Mouse (Mus musculus) c-Kit-positive CD71-negative TER-119-negative erythroid progenitor cells, embryonic 14.5 days (primary cell): Measurements from ENCODE around the gene Kcna7.
A peak's percentile ranks its signal among the peaks of the same experiment; 100 is the strongest.
"Not testable (repeated sequence)": the region's sequence is repeated elsewhere in the genome, so short reads cannot be mapped to it uniquely, and the experiment has no call there.

ENCODE experiments used
- DNase-seq: peaks from one replicate; pipeline ENCODE4 v3.0.0-alpha.2; 2013; ENCODE audit warnings: low read depth

The Kcna7 gene

DNA sequence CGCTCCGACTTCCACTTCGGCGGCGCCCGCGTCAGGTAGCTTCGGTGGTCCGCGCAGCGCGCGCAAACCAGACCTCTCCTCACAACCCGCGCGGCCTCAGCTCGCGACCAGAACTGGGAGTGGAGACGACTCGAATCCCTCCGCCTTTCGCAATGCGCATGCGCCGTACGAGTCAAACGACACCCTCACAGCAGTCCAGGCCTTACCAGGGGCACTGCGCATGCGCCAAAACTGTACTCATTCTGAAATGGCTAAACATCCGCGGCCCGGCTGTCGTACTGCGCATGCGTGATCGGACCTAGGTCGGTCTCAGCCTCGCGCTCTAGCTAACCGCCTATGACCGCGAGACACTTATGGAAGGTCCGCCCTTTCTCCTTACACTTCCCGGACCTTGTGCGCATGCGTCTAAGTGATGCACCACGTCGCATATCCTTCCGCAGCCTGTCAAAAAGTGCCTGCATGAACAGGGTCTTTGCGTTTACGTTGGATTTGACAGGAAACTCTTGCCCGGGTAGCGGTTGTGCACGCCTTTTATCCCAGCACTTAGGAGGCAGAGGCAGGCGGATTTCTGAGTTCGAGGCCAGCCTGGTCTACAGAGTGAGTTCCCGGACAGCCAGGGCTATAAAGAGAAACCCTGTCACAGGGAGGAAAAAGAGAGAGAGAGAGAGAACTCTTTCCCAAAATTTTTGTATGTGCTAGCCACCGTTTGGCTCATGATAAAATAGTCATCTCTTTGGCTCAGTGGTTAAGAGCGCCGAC is 9.7 kb upstream of the Kcna7 start, which contains the start of gene Snrnp70:
Snrnp70 (minus strand) TSS at position 165 of the 759 bp plus-strand sequence.
- peak; percentile 100 for DNase-seq

DNA sequence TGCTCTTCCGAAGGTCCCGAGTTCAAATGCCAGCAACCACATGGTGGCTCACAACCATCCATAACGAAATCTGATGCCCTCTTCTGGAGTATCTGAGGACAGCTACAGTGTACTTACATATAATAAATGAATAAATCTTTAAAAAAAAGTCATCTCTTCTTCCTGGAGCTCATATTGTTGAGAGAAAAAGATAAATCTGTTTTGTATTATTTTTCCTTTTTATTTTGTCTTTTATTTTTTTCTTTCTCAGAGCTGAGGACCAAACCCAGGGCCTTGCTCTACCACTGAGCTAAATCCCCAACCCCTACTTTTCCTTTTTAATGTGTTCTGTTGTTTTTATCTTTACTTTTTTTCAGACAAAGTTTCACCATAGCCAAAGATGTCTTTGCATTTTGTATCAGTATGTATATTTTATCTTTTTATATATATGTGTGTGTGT is 9.1 kb upstream of the Kcna7 start:
- DNase-seq: not testable (repeated sequence)

DNA sequence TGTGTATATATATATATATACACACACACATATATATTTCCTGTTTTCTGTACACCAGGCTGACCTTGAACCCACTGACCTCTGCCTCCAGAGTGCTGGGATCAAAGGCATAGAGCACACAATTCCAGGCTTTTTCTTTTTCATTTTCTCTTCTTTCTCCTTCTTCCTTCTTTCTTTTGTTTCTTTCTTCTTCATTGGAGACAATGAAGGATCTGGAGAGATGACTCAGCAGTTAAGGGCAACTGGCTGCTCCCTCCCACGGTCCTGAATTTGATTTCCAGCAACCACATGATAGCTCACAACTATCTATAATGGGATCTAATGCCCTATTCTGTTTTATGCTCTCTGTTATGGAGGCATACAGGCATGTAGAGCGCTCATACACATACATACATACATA is 8.7 kb upstream of the Kcna7 start:
- DNase-seq: no peak

DNA sequence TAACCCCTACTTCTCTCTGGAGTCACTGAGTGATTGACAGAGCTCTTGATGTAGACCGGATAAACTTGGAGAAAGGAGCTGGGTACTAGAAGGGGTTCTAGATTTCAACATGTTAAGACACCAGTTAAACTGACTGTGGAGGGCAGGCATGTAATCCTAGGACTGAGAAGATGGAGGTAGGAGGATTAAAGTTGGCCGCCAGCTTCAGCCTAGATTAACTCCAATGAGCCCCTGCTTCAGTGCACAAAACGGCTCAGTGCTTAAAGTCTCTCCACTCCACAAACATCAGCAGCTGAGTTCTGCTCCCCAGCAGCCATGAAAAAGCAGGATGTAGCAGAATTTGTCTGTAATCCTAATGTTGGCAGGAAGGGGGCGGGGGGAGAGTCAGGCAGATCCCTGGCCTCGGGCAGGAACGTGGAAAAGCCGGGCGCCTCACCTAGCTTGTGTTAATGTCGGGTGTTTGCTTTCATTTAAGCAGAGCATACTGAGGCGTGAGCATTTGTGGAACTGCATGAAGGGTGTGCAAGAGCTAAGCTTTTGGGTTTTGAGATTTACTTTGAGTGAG is 3.9 kb upstream of the Kcna7 start:
- no peak for DNase-seq

DNA sequence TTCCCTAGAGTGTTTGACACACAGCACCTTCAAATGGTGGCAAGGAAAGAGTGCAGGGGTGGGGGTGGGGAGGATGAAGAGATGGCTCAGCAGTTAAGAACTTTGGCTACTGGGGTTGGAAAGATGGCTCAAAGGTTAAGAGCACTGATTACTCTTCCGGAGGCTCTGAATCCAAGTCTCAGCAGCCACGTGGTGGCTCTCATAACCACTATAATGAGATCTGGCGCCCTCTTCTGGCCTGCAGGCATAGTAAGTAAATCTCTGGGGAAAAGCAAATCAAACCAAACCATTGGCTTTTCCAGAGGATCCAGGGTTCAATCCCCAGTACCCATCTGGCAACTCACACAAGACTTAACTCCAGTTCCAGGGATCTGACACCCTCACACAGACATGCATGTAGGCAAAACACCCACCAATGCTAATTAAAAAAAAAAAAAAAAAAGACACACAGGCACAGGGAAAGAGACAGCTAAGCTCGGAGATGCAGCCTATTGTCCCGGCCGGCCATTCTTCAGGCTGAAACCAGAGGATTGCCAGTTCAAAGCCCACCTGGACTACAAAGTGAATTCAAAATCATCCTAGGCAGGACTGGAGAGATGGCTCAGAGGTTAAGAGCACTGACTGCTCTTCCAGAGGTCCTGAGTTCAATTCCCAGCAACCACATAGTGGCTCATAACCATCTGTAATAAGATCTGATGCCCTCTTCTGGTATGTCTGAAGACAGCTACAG is 1.8 kb upstream of the Kcna7 start:
- DNase-seq: peak; percentile 67

DNA sequence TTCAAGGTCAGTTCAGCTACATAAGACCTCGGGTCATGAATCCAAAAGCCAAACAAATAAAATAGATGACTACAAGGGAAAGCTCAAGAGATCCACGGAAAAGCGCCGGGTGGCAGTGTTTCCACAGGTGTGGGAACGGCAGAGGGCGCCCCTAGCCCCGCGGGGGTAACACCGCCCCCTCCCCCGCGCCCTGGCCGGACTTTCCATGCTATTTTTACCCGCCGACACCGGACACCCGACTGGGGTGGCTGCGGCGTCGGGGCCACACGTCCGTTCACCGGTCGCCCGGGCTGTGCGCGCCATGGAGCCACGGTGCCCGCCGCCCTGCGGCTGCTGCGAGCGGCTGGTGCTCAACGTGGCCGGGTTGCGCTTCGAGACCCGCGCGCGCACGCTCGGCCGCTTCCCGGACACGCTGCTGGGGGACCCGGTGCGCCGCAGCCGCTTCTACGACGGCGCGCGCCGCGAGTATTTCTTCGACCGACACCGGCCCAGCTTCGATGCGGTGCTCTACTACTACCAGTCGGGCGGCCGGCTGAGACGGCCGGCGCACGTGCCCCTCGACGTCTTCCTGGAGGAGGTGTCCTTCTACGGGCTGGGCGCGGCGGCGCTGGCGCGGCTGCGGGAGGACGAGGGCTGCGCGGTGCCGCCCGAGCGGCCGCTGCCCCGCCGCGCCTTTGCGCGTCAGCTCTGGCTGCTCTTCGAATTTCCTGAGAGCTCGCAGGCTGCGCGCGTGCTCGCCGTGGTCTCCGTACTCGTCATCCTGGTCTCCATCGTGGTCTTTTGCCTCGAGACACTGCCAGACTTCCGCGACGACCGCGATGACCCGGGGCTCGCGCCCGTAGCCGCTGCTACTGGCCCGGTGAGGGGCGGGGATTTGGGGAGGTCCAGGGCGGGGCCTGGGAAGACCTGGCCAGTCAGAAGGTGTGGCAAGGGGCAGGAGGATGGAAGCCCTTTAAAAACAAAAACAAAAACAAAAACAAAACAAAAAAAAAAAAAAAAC is 1.0 kb downstream of the Kcna7 start:
- DNase-seq: no peak

DNA sequence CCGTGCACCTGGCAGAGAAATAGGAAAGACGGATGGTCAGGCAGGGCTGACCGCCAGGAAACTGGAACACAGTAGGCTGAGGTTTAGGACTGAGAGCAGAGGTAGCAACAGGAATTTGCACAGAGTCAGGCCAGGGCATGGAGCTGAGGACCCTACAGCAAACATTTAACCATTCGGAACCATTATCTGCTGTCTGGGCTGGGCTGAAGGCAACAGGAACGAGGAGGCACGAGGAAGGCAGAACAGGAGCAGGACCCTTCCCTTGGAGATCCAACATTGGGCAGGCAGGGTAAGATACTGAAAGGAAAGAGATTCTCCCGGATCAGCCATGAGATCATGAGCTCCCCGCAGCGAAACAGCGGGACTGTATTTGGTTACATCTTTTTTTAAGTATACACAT is 2.4 kb downstream of the Kcna7 start:
- no peak for DNase-seq

DNA sequence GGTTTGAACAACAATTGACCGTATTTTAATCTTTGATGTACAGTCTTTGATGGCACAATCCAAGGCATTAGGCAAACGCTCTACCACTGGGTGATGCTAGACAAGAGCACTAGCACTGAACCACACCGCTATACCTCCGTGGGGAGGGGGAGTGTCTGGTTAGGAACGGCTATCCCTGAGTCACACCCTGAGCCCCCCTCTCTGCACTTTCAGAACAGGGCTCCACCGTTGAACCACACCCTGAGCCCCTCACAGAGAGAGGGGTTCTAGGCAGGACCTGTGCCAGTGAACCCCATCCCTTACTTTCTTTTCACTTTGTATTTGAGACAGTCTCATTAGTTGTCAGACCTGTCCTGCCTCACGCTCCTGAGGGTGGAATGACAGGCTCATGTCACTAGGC is 2.9 kb downstream of the Kcna7 start:
- no peak for DNase-seq

DNA sequence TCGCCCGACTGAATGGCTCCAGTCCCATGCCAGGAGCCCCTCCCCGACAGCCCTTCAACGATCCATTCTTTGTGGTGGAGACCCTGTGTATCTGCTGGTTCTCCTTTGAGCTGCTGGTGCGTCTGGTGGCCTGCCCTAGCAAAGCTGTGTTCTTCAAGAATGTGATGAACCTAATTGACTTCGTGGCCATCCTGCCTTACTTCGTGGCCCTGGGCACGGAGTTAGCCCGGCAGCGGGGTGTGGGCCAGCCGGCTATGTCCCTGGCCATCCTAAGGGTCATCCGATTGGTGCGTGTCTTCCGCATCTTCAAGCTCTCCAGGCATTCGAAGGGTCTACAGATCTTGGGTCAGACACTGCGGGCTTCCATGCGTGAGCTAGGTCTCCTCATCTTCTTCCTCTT is 3.5 kb downstream of the Kcna7 start:
- DNase-seq: no peak

DNA sequence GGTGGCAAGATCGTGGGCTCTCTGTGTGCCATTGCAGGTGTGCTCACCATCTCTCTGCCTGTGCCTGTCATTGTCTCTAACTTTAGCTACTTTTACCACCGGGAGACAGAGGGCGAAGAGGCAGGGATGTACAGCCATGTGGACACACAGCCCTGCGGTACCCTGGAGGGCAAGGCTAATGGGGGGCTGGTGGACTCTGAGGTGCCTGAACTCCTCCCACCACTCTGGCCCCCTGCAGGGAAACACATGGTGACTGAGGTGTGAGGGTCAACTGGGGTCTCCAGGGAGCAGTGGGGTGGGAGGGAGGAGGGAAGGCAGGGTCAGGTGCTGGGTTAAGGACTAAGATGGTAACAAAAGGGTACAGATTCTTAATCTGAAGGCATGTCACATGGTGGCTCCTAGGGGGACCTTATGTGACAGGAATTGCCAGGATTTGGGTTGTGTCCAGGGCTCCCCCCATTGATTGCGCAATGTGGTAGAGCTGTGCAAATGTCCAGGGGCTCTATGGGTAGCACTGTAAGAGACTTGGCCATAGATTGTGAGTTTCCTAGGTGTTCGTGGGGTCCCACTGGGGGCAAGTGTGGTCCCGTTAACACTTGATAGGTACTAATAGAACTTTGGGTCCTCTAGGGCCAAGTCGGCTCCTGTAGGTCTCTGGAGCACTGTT is 4.2 kb downstream of the Kcna7 start:
- DNase-seq: no peak

DNA sequence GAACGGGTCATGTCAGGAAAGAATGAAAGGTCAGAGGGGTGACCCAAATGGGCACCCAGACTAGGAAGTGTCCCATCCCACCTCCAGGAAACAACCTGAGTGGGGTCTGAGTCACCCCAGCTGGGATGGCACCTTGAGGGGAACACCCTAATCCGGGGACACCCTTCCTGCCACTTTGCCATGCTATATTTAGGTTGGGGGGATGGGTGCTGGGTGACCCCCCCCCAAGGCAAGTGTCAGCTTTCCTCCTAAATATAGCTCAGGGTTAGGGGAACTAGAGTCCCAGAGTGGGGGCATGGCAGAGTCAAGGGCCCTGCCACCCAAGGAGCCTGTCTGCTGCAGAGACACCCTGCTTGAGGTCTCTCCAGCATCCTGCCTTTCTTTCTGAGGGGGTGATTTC is 7.0 kb downstream of the Kcna7 start:
- DNase-seq: no peak

DNA sequence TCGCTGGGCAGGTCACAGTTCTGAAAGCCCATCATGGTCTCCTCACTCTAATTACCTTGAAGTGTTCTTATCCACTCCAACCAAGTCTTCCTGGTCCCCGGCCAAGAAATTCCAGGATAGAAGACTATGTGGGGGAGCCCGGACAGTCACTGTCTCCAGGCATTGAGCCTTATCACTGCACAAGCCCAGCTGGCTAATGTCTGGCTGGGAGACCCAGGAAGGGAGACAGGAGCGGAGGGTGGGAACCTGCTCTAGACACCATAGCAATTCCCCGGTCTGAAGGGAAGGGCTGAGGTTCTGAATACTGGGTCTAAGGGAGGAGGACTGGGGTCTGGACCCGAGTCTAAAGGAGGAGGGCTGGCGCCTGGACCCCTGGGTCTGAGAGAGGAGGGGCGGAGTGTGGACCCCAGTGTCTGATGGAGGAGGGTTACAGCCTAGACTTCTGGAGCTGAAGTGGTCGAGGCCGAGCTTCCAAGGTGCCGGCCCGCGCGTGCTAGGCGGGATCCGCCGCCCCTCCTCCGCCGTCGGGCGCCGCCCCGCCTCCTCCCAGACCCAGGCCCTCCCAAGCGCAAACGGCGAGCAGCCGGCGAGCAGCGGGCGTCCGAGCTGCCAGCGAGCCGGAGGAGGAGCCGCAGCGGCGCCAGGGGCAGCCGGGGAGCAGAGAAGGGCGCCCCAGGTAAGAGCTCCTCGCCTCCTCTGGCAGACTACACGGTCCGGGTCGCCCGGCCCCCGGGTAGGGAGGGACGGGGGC is 7.8 kb downstream of the Kcna7 start, which contains the start of gene Ntf5:
Ntf5 (plus strand) TSS at position 583 of the 751 bp plus-strand sequence.
- DNase-seq: no peak

DNA sequence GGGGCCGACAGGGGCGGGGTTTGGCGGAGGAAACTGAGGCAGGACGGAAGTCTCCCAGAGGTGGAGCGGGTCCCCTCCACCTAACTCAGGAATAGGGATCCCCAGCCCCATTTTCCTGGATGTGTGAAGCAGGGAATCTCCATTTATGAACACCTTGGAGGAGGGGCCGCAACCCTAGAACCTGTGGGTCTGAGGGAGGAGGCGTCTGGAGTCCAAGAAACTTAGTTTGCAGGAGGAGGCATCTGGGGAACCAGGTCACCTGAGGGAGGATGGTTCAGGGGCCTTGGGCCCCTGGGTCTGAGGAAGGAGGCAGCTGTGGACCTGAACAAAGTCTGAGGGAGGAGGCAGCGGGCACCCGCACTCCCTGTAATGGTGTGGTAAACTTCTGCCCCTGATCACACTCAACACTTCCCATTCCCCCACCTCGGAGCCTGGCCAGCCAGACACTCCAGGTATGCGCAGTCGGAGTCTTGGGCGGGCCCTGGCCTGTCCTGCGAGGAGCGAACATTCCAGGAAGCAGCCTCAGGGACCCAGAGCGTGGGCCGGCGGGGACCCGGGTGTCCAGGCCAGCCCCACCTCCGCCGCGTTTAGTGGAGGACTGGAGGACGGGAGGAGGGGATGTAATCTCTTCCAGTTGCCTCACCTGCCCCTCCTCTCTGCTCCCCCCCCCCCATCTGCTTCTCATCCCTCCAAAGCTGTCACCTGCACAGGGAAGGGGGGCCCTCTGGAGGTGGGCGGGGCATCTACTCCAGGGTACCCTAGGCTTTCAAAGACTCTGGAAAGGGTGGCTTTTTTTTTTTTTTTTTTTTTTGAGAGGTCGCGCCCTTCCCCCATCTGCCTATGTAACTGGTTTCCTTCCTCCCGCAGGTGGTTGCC is 8.6 kb downstream of the Kcna7 start:
- DNase-seq: no peak

DNA sequence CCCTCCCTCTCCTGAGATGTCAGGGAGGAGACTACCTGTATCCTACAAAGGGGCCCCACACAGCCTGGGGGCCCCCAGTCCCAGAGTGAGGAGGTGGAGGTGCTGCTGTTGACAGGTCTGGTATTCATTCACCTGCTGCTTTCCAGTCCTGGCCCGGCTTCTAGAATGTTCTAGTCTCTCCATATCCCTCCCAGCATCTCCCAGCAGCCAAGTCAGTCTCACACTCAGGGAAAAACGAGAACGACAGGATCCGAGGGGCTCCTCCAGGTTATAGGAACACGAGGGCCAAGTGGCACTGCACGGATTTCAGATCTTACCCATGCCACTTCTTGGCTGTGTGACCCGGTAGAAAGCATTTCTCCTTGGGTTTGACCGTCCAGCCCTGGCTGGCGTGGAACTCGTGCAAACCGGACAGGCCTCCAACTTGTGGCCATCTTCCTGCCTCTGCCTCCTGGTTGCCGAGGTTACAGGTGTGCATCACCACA is 9.3 kb downstream of the Kcna7 start:
- DNase-seq: no peak

DNA sequence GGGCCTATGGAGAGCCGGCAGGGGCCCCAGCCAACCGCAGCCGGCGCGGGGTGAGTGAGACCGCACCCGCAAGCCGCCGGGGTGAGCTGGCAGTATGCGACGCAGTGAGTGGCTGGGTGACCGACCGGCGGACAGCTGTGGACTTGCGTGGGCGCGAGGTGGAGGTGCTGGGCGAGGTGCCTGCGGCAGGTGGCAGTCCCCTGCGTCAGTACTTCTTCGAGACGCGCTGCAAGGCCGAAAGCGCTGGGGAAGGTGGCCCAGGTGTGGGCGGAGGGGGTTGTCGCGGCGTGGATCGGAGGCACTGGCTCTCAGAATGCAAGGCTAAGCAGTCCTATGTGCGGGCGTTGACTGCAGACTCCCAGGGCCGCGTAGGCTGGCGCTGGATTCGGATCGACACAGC is 10.2 kb downstream of the Kcna7 start:
- DNase-seq: no peak

DNA sequence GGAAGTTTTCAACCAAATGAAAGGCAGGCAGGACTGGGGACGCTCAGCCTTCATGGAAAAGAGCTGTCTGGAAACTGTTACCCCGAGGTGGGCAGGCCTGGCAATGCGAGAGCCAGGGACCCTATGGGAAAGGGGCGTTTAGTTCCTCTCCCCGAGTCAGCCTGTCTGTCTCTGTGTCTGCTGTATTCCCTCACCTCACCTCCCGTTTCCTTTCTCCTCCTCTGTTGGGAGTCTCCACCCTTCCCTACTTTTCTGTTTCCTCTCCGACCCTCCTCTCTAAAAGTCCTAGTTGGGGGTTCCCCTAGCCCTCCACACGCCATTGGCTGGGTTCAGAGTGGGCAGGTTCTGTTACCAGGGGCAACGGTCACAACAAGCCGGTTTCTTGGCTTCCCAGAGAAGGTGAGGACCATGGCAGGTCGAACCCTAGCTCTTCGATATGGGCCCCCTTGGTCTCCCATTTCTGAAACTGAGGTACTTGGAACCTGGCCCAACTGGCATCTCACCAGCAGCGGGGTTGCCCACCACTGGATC is 12.6 kb downstream of the Kcna7 start:
- no peak for DNase-seq

DNA sequence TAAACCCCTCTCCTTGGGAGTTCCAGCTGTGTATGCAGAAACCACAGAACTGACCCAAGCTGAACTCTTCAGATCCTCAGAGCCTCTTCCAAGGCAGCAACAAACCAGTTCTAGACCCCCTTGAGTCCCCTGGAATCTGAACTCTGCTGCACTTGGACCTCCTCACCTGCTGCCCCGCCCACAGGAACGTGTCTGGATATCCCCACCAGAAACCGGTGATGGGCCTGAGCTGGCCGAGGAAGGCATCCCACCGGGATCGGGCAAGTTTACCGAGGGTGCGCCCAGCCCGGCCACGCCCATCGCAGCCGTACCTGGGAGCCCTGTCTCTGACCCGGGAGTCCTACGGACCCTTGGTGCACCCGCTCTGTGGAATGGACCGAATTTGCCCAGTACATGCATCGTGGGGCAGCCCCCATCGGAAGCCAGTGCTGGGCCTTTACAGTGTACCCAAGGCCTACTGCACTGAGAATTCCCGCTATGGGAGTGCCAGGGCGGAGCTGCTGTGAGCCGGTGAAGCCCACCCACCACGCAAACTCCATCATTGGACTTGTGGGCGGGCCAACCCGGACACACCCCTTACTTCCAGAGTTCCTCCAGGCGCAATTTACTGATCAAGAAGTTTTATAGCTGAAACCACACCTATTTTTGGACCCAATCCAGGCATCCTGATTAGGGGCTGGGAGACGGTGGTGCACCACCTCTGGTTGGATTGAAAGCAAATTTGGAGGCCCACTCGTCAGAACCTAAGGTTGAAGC is 14.6 kb downstream of the Kcna7 start:
- no peak for DNase-seq

DNA sequence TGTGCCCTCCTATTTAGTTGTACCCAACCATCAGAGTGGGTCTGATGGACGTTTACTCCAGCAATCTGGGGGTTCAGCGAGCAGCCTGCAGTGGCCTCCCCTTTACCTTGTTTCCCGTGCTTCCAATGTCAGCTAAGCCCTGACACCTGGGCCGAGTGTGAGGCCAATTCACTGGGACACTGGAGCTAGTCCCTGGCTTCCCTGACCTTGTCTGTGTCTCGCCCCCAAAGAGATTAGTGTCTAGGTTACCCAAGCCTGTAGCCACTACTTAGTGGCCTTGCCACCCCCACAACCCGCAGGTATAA is 15.1 kb downstream of the Kcna7 start, which contains the start of gene Lhb:
Lhb (plus strand) TSS at position 206 of the 305 bp plus-strand sequence.
- DNase-seq: no peak
